Mouse (Mus musculus): ENCODE results near the gene Adat2.

The Adat2 gene

GRCm38 (mm10) chr10:13596866-13597265, 44.2 kb downstream of the Adat2 start:
- no peak for DNase-seq

DNA sequence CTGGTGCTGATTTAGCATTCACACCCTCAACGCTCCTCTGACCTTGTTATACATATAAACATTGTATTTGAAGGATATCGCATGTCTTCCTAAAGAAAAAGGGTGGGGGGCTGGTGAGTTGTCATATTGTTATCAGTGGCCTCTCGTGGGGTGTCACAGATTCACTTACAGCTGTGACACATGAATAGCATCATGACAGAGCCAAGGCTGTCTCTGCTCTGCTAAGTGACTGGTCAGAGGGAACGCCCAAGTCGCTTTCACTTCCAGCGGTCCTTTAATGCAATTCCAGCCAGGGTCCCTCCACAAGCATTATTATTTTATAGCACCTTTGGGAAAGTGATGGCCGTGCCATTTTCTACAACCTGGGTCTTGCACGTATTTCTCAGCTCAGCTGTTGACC, 44.8 kb downstream of the Adat2 start:
- DNase-seq = no peak

DNA sequence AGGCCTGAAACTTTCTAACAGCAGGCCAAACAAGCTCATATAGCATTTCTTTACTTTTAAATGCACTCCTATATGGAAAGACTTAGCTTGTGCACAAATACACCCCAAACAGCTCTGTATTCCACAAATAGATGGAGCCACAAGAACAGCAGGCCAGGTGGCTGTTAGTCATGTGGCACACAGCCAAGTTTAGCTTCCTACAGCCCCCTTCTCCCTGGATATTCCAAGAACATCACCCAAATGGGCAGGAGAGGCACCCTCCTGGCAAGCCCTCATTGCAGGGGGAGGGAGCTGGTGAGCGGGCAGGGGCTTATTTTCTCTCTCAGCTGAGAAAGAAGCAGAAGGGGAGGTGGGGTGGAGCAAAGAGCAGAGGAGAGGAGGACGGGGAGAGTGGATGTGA, 48.2 kb downstream of the Adat2 start:
- DNase-seq = no peak

All from kidney, adult 8-10 months (tissue).